Mouse (Mus musculus) WW6 (cell line): ENCODE measurements around the gene Gm20518.

ENCODE experiments used
- DNase-seq: peaks from one replicate; pipeline ENCODE4 v3.0.0-alpha.2; 2013; ENCODE audit warnings: low read depth, low spot score

The Gm20518 gene

GRCm38 (mm10) chr16:17891567-17891959 lies at the start of gene Gm20518:
Gene Gm20518, minus strand, starts transcription at chr16:17891671.
- peak; percentile 95 for DNase-seq

DNA sequence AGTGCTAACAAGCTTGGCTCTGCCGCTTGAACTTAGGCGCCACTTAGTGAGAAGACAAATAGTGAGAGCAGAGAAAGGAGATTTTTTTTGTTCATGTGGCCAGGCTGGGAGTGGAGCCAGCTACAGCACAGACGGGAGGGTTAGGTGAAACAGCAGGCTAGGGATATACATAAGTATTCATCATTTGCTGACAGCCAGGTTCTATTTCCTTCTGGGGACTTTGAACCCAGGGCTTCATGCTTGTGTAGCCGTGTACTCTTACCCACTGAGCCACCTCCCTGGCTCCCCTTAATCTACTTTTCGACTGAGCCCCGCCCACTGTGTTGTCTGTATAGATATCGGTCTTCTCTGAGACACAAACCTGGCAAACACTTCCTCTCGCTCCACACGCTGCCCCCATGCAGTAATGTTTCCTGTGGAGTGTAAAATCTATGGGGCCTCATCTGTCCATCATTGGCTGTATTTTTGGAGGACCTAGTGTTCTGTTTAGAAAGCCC lies 47.8 kb upstream of the Gm20518 start:
- DNase-seq: no peak

DNA sequence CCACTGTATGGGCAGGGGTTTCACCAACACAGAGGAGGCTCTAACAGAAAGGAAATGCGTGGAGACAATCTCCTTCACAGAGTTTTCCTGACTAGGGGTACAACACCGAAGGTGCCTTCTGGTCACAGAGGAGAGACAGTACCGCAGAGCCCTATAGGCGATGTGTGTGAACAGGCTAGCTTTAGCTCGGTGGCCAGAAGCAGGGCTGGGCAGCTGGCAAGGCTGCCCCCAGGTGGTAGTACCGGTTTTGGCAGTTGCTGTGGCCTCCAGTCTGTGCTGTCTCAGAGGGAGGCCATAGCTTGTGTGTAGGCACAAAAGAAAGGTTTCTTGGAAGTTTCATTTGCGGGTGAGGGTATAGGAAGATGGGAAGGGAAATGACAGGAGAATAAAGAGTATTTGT lies 47.4 kb upstream of the Gm20518 start:
- DNase-seq: peak; percentile 53

- no peak for DNase-seq
Observed at GRCm38 (mm10) chr16:17938187-17938586, 46.7 kb upstream of the Gm20518 start.

GRCm38 (mm10) chr16:17936776-17937175 lies 45.3 kb upstream of the Gm20518 start:
- no peak for DNase-seq

GRCm38 (mm10) chr16:17934445-17934910 lies 43.0 kb upstream of the Gm20518 start:
- DNase-seq: no peak

DNA sequence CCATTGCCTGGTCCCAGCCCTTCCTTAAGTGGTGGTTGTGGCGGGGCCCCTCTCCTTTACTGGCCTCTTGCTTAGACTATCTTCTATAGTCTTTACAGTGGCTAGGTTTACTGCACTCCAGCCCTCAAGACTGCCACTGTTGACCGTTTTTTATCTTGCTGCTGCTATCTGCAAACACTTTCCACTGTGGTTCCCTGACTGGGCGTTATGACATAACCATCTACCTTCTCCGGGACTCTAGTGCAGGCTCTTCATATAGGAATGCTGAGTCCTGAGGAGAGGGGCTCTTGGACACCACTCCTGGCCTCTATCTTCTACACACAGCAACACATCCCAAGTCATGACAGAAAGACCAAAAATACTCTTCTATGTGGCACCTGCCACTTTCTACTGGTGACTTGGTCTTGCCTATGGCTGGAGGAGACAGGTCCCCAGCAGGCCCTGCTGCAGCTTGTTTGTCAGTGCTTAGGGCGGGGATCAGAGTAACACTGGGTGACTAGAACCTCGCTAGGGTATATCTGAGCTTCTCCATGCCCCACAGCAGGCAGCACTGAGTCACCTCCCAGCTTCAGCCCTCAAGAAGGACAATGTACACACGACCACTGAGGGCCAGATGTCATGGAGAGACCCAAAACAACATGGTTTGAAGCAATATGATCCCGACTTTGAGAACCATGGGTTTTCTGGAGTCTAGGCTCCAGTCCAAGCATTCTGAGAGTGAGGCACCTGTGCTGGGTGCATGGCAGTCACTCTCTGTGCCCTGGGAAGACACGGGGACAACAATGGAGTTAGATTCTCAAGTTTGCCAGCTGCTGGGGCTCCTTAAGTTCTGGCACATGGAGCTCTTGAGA lies 42.3 kb upstream of the Gm20518 start:
- DNase-seq: no peak

DNA sequence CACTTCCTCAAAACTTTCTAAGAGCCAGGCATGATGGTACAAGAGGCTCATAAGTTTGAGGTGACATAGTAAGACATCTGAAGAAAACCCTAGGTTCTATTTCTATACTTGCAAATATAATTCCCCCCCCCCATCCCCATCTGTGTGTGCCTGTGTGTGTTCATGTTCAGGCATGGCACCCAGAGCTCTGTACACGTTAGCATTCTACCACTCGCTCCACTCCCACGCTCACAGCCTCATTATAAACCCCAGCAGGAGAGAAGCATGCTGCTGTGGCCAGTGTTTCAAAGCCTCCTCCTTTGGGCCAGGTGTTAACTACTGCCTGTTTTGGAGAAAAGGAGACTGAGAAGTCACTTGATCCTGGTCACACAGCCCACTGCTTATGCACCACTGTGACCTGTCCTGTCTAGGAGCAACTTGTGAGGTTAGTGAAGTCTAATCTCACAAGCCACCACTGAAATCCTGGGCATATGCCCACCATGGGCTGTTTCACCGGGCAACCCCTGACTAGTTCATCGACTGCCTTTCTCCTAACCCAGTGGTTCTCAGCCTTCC lies 40.5 kb upstream of the Gm20518 start:
- no peak for DNase-seq

- DNase-seq: no peak
Observed at GRCm38 (mm10) chr16:17929631-17930030, 38.2 kb upstream of the Gm20518 start.

GRCm38 (mm10) chr16:17929211-17929610 lies 37.7 kb upstream of the Gm20518 start:
- no peak for DNase-seq

DNA sequence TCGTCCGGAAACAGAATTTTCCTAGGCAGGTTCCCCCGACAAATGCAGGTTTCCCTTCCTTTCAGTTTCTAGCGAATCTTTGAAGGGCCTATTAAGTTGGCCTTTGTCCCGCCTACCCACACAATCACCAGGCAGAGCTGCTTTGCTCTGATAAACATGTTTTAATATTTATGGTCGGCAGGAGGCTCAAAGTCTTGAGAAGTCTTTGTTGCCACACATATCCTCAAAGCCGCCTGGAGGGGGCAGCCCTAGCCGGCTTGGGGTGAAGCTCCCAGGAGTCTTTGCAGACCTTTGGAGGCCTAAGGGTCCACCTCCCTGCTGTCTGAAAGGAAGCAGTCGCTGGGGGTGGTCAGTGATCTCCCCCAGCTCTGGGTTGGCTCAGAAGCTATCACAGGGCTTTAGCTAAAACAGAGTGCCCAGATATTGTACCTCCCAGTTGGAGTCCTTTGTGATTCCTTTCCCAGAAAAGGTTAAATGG lies 37.2 kb upstream of the Gm20518 start:
- peak; percentile 84 for DNase-seq

- DNase-seq: no peak
Observed at GRCm38 (mm10) chr16:17928087-17928580, 36.7 kb upstream of the Gm20518 start, which contains the start of gene Slc25a1. Gene Slc25a1, minus strand, starts transcription at chr16:17928219.

GRCm38 (mm10) chr16:17927351-17928082 lies 36.0 kb upstream of the Gm20518 start:
- DNase-seq: no peak

DNA sequence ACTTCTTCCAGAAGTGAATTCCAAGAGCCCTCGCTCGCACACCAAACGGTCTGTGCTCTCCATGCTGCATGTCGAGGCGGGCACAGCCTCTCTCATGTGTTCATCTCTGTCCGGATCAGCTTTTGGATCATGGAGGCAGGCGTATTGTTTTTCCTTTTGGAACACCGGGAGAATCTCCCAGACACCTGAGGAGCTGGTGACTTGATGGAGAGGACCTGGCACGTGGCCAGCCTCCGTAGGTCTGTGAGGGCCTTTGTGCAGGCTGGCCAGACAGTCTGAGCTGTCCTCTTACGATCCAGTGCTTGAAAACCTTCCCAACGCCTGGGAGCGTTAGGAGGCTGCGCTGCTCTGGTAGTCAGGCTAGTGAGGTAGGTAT lies 30.7 kb upstream of the Gm20518 start:
- no peak for DNase-seq

DNA sequence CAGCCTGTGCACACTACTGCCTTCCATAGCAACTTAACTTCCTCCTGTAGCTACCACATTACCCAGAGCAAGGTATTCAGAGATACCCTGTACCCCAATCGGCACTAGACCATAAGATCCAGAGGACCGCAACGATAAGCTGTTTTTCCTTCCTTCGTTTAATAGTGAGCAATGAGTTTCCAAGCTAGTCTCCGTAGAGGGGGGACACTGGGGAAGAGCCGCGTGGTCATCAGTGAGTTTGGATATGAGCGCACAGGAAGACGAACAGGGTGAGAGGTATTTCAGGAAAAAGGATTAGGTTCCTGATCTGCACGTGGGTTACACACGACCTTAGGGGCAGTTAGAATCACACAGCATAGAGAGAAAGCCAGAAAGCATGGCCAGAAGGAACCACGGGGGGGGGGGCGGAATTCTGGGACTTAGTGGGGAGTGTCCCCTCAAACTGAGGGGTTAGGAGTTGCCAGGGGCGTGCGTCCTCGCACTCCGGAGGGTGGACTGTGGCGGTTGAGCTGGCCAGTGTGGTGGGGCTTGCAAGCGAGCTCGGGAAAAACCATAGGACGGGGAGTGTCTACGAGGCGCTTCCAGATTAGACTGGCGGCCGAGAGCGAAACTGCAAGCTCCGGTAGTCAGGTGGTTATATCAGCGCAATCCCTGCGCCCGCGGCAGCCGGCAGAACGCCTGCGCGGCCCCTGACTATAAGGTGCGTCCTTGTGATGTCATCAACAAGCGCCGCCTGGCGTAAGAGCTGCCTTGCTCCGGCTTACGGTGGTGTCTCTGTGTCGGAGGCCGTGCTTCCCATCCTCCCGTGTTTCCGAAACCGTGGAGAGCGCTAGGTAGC lies 30.1 kb upstream of the Gm20518 start:
- peak; percentile 96 for DNase-seq

- no peak for DNase-seq
Observed at GRCm38 (mm10) chr16:17920586-17920985, 29.1 kb upstream of the Gm20518 start.

- no peak for DNase-seq
Observed at GRCm38 (mm10) chr16:17914307-17915249, 23.1 kb upstream of the Gm20518 start, which contains the start of gene Gsc2. Gene Gsc2, minus strand, starts transcription at chr16:17915059.

DNA sequence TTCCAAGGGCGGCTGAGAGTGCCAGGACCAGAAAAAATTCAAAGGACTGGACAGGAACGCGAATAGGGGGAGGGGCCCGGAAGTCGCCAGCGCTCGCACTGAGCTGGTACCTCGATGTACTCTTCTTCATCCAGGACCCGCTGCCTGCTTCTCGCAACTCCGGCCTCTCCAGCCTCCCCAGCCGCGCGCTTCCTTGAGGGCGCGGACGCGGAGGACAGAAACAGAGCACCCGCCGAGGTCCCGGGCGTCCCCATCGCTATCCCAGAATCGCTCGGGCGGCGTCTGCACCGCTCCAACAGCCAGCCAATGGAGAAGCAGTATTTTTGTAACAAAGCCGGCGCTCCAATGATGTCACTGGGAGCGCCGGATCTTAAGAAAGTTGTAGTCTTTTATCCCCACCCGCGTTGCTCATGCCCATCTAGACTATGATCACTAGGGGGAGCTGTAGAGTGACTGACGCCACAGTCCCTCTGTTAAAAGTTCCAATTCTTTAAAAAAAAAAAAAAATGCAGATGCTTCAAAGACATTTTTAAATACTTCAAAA lies 19.7 kb upstream of the Gm20518 start, which contains the start of gene Ess2:
Ess2 (minus strand) TSS at position 297 of the 544 bp plus-strand sequence.
- DNase-seq: peak; percentile 80

DNA sequence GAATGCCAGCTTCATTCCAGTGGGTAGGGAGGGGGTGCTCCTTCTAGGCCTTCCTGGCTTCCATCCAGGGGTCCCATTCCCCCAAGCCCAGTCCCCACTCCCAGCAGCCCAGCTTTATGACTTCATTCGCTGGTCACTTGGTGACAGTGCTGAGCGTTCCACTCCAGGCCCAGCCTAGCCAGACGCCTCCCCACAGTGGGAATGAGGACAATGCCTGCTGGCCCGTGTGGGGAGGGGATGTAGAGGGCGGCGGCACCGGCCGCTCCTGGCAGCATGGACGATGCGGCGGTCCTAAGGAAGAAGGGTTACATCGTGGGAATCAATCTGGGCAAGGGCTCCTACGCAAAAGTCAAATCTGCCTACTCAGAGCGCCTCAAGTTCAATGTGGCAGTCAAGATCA lies 7.0 kb upstream of the Gm20518 start, which contains the start of the genes Dgcr2 and Tssk2:
Dgcr2 (minus strand) TSS at position 101 of the 400 bp plus-strand sequence.
Tssk2 (plus strand) TSS at position 176 of the 400 bp plus-strand sequence.
- DNase-seq: no peak
